Mouse (Mus musculus): ENCODE results near the gene Lmx1a. TPM values are rescaled to one million over a fixed set of nuclear protein-coding genes. Genes with fewer than 3 reads are reported as not detected.

The Lmx1a gene
- not detected for polyA plus RNA-seq (2017; shearing (Covaris generic))

DNA sequence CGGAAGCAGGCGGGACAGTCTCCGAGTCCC, at the start of gene Lmx1a:
Lmx1a (plus strand) TSS at position 6 of the 30 bp plus-strand sequence.

Other genes with a start within 250 kb of the Lmx1a start
- not detected for gene Lrrc52, start 222.5 kb upstream of the Lmx1a start, polyA plus RNA-seq (2017; shearing (Covaris generic))
- not detected for gene Rxrg, start 90.9 kb upstream of the Lmx1a start, polyA plus RNA-seq (2017; shearing (Covaris generic))